In the genomic region with DNA sequence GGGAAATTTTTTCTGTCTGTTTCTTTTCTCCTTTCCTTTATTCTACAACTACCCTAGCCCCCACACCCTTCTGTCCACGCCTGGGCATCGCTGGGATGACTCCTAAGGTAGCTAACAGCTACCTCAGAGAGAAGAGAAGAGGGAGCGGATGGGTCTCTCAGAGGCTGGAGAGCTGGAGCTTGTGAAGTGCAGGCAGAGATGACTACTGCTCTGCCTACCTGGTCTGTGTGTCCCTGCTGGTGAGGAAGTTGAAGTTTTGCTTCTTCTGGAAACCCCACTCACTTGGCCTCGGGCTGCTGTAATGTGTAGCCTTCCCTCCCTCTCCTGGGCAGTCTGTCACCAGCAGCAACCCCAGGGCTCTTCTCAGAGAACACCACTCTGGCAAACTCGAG, we compare ENCODE assay signal across 8 mouse cellular contexts. TPM values are rescaled to one million over a fixed set of nuclear protein-coding genes. Genes with fewer than 3 reads are reported as not detected.
DNase-seq lines count a peak whose midpoint lies in the region; ATAC-seq lines count a peak whose summit lies in the region.

No protein-coding gene starts in this region.

- H3K4me1 ChIP-seq in limb, embryonic 13.5 days: peaks cover 18% of the 10 kb centered on the region
- H3K4me1 ChIP-seq in midbrain, embryonic 15.5 days: no peaks in the 10 kb centered on the region

- no peaks in the 10 kb centered on the region; the same call in 1 of the 2 replicates for H3K9me3 ChIP-seq in limb, embryonic 13.5 days
- H3K9me3 ChIP-seq in midbrain, embryonic 15.5 days: no peaks in the 10 kb centered on the region

- WGBS in limb, embryonic 13.5 days: 44% methylated on average over 5 of the region's 5 CpGs
- 55% methylated on average over 5 of the region's 5 CpGs for WGBS in midbrain, embryonic 15.5 days

- peak overlapping the region; percentile 12; the same call in 1 of the 2 replicates for H3K4me3 ChIP-seq in limb, embryonic 13.5 days
- no peak overlapping the region for H3K4me3 ChIP-seq in midbrain, embryonic 15.5 days

- H3K4me2 ChIP-seq in limb, embryonic 13.5 days (replicated peaks): peak overlapping the region; percentile 44
- no peak overlapping the region for H3K4me2 ChIP-seq in midbrain, embryonic 15.5 days

- H3K27ac ChIP-seq in limb, embryonic 13.5 days: peak overlapping the region; percentile 90
- H3K27ac ChIP-seq in midbrain, embryonic 15.5 days: peak overlapping the region; percentile 36; the same call in 1 of the 2 replicates

- intact Hi-C loops in gastrocnemius, postnatal 14 days (cut with DNase I; ENCODE audit: low total_unique reads): no loop called here
- intact Hi-C loops in left cerebral cortex, postnatal 4 days (cut with DNase I): no loop called here

- 0 out of 2 replicates have a peak, but pooled peaks have one; percentile 46 for ATAC-seq in erythroblast, adult 5-6 weeks (replicated peaks; ENCODE audit: low FRiP score, poor library complexity, severe bottlenecking)
- ATAC-seq in limb, embryonic 13.5 days (ENCODE audit: low FRiP score, low read depth): peak; percentile 49; the same call in 1 of the 2 replicates
- no peak for ATAC-seq in midbrain, embryonic 15.5 days (replicated peaks)

- DNase-seq in gastrocnemius, postnatal 14 days: peak; percentile 12
- DNase-seq in gastrocnemius, postnatal 10 days: no peak
- peak; percentile 40 to 42 for DNase-seq in B cell, adult 2 months
- no peak for DNase-seq in left cerebral cortex, postnatal 4 days
- DNase-seq in urinary bladder, adult 18-20 months (ENCODE audit: low spot score in 2 of 2): no peak

- no peaks in the 10 kb centered on the region for H3K27me3 ChIP-seq in limb, embryonic 13.5 days
- H3K27me3 ChIP-seq in midbrain, embryonic 15.5 days (replicated peaks): no peaks in the 10 kb centered on the region

- no peaks in the 10 kb centered on the region for H3K36me3 ChIP-seq in limb, embryonic 13.5 days
- H3K36me3 ChIP-seq in midbrain, embryonic 15.5 days (replicated peaks): no peaks in the 10 kb centered on the region

- peak overlapping the region; percentile 46; the same call in 1 of the 2 replicates for H3K9ac ChIP-seq in limb, embryonic 13.5 days
- no peak overlapping the region for H3K9ac ChIP-seq in midbrain, embryonic 15.5 days

RNA-seq across cellular contexts. Expression of a gene that starts 25.6 kb away (rescaled TPM):
- total RNA-seq in gastrocnemius, postnatal 14 days (2021): 1,000 to 10,000 TPM; 2,162 to 2,185 TPM
- total RNA-seq in gastrocnemius, postnatal 10 days (2021): 1,000 to 10,000 TPM; 2,152 to 2,273 TPM
- total RNA-seq in erythroblast, adult 5-6 weeks (2015; ENCODE audit: low replicate concordance): 939 and 1,145 TPM in 2 replicates
- 1,067 and 1,257 TPM in 2 replicates for total RNA-seq in erythroblast, adult 5-6 weeks (2017; ENCODE audit: low replicate concordance)
- polyA plus RNA-seq in limb, embryonic 13.5 days (2015; fragmentation: Nextera tagmentation; extraction: Ambion mirVana): 1,470 and 1,484 TPM in 2 replicates
- 1,452 and 1,467 TPM in 2 replicates for polyA plus RNA-seq in midbrain, embryonic 15.5 days (2015; fragmentation: Nextera tagmentation; extraction: Ambion mirVana)
- 1,000 to 10,000 TPM; 1,213 to 1,248 TPM for total RNA-seq in left cerebral cortex, postnatal 4 days (2021)

RNA-seq across cellular contexts. Expression of a gene that starts 46.6 kb away (rescaled TPM):
- under 1 TPM; 0.29 to 0.41 TPM for total RNA-seq in gastrocnemius, postnatal 14 days (2021)
- 1 to 10 TPM in 1 of 2 experiments, under 1 TPM in 1; 0.59 to 1.1 TPM for total RNA-seq in gastrocnemius, postnatal 10 days (2021)
- not detected in 2 replicates for total RNA-seq in erythroblast, adult 5-6 weeks (2015; ENCODE audit: low replicate concordance)
- total RNA-seq in erythroblast, adult 5-6 weeks (2017; ENCODE audit: low replicate concordance): not detected in 2 replicates
- 2.0 and 2.1 TPM in 2 replicates for polyA plus RNA-seq in limb, embryonic 13.5 days (2015; fragmentation: Nextera tagmentation; extraction: Ambion mirVana)
- 1.7 and 3.2 TPM in 2 replicates for polyA plus RNA-seq in midbrain, embryonic 15.5 days (2015; fragmentation: Nextera tagmentation; extraction: Ambion mirVana)
- total RNA-seq in left cerebral cortex, postnatal 4 days (2021): 1 to 10 TPM; 1.7 to 2.1 TPM

RNA-seq across cellular contexts. Expression of a gene that starts 46.7 kb away (rescaled TPM):
- 10 to 100 TPM in 1 of 2 experiments, 1 to 10 TPM in 1; 7.4 to 11.6 TPM for total RNA-seq in gastrocnemius, postnatal 14 days (2021)
- 10 to 100 TPM; 15.0 to 18.9 TPM for total RNA-seq in gastrocnemius, postnatal 10 days (2021)
- total RNA-seq in erythroblast, adult 5-6 weeks (2015; ENCODE audit: low replicate concordance): 263 and 307 TPM in 2 replicates
- 530 and 535 TPM in 2 replicates for total RNA-seq in erythroblast, adult 5-6 weeks (2017; ENCODE audit: low replicate concordance)
- 40.6 and 45.2 TPM in 2 replicates for polyA plus RNA-seq in limb, embryonic 13.5 days (2015; fragmentation: Nextera tagmentation; extraction: Ambion mirVana)
- polyA plus RNA-seq in midbrain, embryonic 15.5 days (2015; fragmentation: Nextera tagmentation; extraction: Ambion mirVana): 24.5 and 29.2 TPM in 2 replicates
- 10 to 100 TPM; 12.9 to 14.9 TPM for total RNA-seq in left cerebral cortex, postnatal 4 days (2021)

RNA-seq across cellular contexts. Expression of a gene that starts 55.5 kb away (rescaled TPM):
- total RNA-seq in gastrocnemius, postnatal 14 days (2021): 1 to 10 TPM; 8.3 to 9.1 TPM
- 10 to 100 TPM; 16.2 to 20.5 TPM for total RNA-seq in gastrocnemius, postnatal 10 days (2021)
- 111 and 127 TPM in 2 replicates for total RNA-seq in erythroblast, adult 5-6 weeks (2015; ENCODE audit: low replicate concordance)
- total RNA-seq in erythroblast, adult 5-6 weeks (2017; ENCODE audit: low replicate concordance): 137 and 289 TPM in 2 replicates
- polyA plus RNA-seq in limb, embryonic 13.5 days (2015; fragmentation: Nextera tagmentation; extraction: Ambion mirVana): 102 and 108 TPM in 2 replicates
- 29.6 and 30.2 TPM in 2 replicates for polyA plus RNA-seq in midbrain, embryonic 15.5 days (2015; fragmentation: Nextera tagmentation; extraction: Ambion mirVana)
- 10 to 100 TPM; 27.2 to 30.8 TPM for total RNA-seq in left cerebral cortex, postnatal 4 days (2021)

Comparison
In these comparisons a context has a peak if more than half of its experiments do, and no peak if none do; other contexts are left out.
1. DNase-seq: peak in gastrocnemius, postnatal 14 days (single experiment) and B cell, adult 2 months (2 of 2); none in gastrocnemius, postnatal 10 days (single experiment), left cerebral cortex, postnatal 4 days (single experiment) and urinary bladder, adult 18-20 months (0 of 2).
2. RNA of a gene that starts 46.7 kb away (total RNA-seq): 263 to 535 TPM in erythroblast, adult 5-6 weeks; 15.0 to 18.9 TPM in gastrocnemius, postnatal 10 days, 12.9 to 14.9 TPM in left cerebral cortex, postnatal 4 days and 7.4 to 11.6 TPM in gastrocnemius, postnatal 14 days; every median in the first group is over 10 times any median in the second.